Mouse (Mus musculus): Measurements from ENCODE around the gene Glmp. TPM values are rescaled to one million over a fixed set of nuclear protein-coding genes. Genes with fewer than 3 reads are reported as not detected.
"Not testable (repeated sequence)": the region's sequence is repeated elsewhere in the genome, so short reads cannot be mapped to it uniquely, and the experiment has no call there.

Gene Glmp
- total RNA-seq, 4 experiments from 2014 or later, result 74.5 to 85.8 (median 82.1) TPM

DNA sequence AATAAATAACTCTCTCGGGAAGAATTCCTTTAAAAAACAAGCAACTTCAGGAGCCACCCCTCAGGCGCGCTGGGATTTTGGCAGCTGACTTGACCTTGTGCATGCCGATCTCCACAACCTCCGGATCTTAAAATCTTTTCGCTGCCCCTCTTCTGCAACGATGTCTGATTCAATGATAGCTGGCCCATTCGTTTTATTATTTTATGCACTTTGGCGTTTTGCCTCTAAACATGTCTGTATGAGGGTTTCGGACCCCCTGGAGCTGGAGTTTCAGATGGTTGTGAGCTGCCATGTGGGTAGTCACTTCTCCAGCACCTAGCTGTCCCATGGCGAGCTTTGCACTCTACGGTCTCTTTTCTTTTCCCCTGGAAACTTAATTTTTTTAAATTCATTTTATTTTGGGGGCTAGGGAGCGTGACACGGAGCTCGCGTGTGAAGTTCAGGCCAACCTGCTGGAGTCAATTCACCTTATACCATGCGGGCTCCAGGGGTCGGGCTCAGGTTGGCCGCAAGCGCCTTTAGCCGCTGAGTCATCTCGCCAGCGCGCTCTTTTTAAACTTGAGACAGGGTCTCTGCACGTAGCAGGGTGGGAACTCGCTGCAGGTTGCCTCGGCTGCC is 10.7 kb downstream of the Glmp start:
- DNase-seq (ENCODE audit: low spot score), result peak; percentile 26

DNA sequence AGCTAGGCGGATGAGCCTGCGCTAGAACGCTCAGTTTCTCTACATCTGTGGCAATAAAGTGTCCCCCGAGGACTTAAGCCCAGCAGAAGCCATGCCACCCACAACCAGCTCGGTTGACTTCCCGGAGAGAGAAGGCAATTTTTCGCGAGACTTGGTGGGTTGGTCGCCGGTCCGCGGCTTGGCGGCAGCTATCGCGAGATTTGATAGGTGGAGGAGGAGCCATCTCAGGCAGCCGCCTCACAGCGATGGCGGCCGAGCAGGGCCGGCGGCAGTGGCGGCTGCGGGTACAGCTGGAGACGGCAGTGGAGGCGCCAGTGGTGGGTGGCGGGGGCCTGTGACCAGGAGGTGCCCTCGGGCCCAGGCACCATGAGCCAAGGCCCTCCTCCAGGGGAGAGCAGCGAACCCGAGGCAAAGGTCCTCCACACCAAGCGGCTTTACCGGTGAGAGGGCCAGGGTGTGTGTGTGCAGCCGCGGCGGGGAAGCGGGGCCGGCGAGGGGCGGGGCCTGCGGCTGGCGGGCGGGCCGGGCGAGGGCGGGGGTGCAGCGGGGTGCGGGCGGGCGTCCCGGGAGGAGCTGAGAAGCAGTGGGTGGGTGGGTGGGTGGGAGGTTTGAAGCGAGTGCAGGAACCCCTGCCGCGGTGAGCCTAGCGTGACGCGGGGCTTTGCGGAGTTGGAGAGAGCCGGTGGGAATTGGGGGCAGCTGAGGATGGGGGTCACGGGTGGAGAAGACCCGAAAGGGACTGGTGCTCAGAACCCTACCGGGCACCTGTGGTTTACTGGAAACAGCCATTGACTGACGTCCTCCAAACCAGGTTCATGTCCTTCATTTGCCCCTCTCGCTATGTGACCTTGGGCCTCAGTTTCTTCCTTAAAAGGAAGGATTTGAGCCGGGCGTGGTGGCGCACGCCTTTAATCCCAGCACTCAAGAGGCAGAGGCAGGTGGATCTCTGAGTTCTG is 11.5 kb downstream of the Glmp start, which contains the start of the genes Tmem79 and Smg5:
Gene Tmem79, minus strand, starts transcription at position 91 of the 956 bp plus-strand sequence.
Gene Smg5, plus strand, starts transcription at position 203 of the 956 bp plus-strand sequence.
- DNase-seq (ENCODE audit: low spot score), result peak; percentile 96

DNA sequence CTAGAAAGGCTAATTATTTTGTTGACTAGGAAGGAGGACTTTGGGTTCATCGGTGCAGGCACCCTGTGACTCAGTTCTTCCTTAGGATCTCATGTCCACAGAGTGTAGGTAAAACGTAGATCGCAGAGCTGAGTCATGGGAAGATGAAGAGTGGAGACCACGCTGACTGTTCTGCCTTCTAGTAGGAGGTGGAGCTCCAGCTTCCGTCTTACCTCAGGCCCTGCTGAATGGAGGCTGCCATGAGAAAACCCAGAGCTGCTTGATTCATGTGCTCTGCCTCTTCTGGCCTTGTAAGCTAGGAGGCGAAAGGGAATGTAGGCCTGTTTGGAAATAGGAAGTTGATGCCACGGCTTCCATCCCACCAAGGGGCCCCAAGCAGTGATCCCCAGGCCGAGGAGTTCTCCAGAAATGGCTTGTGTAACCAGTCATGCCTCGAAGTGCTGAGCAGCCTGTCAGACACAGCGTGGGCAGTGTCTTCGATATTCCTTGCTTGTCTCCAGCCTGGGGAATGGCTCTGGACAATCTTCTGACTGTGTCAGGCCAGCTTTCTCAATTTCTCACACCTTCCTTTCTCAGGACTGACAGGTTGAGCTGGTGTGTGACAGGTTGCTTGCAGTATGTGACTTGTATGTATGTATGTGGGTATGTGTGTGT is 12.7 kb downstream of the Glmp start:
- DNase-seq (ENCODE audit: low spot score), result no peak

DNA sequence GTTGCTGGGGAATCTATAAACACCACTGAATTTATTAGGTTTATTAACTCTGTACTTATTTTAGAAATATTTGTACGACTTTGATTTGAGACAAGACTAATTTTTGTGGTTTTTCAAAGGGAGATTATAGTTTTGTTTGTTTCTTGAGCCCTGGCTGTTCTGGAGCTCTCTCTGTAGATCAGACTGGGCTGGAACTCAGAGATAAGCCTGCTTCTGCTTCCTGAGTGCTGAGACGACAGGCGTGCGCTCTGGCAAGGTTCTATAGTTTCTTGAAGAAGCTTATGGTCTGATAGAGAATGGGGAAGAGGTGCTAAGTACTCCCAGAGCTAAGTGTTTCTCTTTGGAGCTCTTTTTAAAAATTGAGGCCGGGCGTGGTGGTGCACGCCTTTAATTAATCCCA is 13.5 kb downstream of the Glmp start:
- DNase-seq (ENCODE audit: low spot score), result no peak

DNA sequence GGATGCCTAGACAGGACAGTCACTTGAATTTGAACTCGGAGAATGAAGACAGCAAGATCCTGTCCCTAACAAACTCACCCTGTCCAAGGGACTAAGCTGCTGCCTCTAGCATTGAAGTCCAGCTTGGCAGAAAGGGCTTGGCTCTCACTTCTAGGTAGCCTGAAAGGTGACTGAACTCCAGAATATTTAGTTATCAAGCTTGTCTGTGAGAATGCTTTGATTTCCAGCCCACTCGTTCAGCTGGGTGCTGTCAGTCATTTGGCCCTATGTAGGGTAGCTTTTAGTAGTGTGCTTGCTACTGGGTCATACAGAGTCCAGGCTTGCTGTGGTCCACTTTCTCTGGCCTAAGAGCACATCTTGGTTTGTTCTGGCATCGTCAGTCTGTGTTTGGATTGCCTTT is 14.2 kb downstream of the Glmp start:
- no peak for DNase-seq (ENCODE audit: low spot score)

DNA sequence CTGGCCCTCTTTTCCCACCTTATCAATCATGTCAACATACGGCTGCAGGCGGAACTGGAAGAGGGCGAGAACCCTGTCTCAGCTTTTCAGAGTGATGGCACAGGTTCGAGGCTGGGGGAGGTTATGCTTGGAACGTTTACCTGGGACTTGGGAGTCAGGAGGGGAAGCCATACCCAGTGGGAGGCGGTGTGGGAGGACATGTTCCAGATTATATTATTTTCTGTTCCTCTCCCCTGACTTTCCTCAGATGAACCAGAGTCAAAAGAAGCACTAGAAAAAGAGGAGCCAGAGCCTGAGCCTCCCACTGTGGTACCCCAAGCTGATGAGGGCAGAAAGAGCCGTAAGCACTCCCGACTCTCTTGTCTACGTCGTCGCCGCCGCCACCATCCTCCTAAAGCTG is 25.9 kb downstream of the Glmp start:
- DNase-seq (ENCODE audit: low spot score), result no peak

DNA sequence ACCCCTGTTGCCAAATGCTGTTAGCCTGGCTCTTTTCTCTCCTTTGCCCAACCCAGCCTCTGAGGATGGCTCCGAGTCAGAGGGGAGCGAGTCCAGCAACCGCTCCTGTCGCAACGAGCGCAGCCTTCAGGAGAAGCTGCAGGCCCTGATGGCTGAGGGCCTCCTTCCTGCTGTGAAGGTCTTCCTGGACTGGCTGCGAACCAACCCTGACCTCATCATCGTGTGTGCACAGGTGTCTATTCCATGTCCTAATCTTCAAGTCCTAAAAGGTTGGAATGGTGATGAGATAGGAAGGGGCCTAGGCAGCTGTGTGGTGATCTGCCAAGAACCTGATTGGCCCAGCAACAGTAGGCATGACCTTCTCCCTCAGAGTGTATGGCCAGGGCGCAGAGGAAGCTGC is 28.1 kb downstream of the Glmp start:
- no peak for DNase-seq (ENCODE audit: low spot score)

DNA sequence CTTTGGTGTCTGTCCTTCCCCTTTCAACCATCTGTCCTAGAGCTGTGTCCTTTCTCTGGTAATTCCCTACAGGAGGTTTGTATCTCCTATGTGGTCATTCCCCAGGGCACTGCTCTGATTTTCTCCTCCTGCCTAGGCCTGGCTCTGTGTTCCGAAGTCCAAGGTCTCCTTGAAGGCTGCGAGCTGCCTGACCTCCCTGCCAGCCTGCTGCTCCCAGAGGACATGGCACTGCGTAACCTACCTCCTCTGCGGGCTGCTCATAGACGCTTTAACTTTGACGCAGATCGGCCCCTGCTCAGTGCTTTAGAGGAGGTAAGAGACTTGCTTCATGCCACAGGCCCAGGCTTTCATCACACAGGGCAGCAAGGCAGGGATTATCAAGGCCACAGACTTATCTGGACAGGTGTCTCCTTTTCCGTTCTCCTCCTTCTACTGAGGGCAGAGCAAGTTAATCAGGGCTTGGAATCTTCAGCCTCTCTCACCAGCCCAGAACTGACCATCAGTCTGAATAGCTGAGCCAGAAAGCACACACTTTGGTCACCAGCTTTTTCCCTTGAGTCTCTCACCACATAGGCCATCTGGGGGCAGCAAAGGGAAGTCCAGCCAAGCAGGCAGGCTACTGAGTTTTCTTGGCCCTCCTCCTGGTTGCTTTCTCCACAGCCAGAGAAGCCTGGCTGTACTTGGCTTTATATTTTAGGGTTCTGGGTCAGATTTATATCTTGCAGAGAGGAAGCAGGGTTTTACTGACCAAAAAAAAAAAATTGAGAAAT is 29.8 kb downstream of the Glmp start:
- no peak for DNase-seq (ENCODE audit: low spot score)

DNA sequence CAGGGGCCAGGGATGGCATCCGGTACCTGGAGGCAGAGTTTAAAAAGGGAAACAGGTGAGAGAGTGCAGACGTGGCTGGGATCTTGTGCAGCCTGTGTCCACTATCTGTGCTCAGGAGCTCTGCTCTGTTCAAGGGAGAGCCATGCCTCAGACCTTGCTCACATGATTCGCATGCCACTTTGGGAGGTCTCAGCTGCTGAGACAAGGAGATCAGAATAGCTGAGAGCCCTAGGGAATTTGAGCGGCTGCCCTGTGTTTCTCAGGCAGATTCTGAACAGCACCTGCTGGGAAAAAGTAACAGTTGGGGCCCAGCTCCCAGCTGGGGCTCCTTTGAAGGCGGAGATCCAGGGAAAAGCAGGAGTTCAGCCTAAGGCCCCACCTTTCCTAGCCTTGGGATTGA is 34.8 kb downstream of the Glmp start:
- no peak for DNase-seq (ENCODE audit: low spot score)

DNA sequence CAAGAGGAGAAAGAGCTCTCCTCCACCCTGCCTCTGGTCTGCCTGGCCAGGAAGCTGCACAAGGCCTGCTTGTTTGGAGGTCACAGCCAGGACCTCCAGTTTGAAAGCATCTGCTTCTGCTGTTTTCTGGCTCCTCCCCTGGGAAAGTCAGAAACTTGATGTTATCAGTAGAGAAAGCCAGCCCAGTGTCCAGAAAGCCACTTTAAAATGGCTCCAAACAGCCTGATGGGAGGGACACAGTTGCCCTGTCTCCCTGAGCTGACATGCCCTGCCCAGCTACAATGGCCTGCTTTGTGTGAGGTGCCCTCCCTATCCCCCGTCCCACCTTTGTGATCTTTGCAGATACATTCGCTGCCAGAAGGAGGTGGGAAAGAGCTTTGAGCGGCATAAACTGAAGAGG is 35.2 kb downstream of the Glmp start:
- no peak for DNase-seq (ENCODE audit: low spot score)

DNA sequence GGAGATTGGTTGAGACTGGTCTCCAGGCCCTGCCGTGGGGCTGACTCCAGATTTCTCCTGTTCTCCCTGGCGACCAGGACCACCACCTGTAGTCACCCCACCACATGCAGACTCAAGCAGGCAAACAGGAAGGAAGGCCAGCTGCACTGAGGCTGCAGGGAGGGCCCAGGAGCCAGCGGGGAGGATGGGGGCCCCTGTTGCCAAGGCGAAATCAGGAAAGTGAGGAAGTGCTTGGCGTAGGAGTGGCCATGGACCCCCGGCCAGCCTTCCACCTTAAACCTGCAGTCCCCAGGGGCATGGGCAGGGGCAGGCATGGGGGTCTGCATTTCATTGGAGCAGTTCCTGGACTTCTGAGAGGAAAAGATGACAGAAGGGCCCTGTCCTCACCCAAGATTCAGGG is 36.3 kb downstream of the Glmp start:
- DNase-seq (ENCODE audit: low spot score), result no peak

DNA sequence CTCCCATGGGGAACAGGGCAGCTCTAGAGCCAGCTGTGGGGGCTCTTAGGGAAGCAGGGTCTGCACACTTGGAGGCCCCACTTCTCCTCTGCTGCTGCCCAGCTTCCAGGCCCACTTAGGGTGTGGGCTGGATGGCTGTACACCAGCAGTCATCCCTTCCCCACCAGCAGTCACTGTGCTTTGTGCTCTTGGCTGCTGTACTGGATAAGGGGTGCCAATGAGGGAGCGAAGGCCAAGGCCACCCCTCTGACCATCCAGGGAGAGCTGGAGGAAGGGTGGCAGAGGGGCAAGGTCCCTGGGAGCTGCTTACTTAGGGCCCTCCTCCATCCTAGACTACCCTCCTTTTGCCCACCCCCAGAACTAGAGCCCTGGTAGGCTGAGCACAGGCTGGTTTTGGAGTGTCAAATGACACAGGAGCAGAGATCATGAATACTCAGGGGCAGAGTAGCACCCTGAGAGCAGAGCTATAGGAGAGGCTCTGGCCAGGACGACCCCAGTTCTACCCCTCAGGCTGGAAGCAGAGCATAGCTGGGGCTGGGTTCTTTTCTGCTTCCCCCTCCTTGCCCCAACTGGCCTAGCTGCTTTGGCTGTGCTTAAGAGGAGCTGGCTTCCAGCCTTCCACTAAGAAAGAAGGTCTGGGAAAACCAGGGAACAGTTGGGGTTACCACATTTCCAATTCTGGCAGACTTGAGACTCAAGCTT is 36.9 kb downstream of the Glmp start:
- no peak for DNase-seq (ENCODE audit: low spot score)

DNA sequence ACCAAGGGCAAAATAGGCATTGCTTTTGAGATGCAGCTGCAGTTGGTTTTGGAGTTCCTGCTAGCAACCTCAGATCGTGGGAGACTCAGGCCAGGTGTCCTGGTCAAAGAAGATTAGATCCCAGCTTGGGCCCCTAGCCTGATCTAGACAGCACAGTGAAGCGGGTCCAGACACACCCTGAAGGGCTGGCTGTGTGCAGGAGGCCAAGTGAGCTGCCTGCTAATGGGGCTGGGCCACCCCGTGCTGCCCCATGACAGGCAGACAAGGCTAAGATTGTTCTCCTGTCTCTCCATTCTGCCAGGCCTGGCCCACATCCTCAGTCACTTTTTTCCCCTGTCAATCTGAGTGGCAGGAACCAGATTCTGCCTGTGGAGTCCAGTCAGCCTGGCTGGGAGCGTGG is 38.9 kb downstream of the Glmp start:
- DNase-seq (ENCODE audit: low spot score), result no peak

DNA sequence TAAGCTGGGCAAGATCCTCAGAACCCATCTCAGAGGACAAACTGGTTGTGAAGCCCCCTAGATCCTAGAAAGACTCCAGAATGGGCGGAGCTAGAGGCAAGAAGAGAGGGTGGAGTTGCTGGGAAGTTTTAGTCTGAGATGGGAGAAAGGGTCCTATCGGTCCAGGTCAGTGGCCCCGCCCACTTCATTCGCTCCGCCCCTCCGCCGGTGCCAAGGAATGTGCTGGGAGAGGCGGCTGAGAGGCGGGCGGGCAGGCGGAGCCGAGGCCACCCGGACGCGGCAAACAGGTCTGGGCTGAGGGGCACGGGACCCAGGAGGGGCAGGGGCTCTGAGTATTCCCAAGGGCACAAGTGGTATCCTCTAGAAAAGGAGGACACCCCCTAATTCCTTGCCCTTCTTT is 39.5 kb downstream of the Glmp start, which contains the start of gene Paqr6:
Gene Paqr6, plus strand, starts transcription at position 248 of the 400 bp plus-strand sequence.
- DNase-seq (ENCODE audit: low spot score), result peak; percentile 30

DNA sequence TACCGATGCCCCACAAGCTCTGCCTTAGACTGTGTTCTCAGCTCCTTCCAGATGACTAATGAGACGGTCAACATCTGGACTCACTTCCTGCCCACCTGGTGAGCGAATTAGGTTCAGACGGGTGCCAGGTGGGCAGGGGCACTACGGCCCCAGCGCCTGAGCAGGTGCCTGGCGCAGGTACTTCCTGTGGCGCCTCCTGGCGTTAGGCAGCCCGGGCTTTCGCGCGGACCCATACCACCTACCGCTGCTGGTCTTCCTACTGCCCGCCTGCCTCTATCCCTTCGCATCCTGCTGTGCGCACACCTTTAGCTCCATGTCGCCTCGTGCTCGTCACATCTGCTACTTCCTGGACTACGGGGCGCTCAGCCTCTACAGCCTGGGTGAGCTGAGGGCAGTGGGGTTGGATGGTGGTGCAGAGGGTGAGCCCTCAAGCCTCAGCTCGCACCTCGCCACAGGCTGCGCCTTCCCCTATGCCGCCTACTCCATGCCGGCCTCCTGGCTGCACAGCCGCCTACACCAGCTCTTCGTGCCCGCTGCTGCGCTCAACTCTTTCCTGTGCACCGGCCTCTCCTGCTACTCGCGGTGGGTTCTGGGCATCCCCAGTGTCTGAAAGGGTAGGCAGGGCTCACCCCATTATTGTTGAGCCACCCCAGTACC is 41.0 kb downstream of the Glmp start:
- DNase-seq (ENCODE audit: low spot score), result no peak

DNA sequence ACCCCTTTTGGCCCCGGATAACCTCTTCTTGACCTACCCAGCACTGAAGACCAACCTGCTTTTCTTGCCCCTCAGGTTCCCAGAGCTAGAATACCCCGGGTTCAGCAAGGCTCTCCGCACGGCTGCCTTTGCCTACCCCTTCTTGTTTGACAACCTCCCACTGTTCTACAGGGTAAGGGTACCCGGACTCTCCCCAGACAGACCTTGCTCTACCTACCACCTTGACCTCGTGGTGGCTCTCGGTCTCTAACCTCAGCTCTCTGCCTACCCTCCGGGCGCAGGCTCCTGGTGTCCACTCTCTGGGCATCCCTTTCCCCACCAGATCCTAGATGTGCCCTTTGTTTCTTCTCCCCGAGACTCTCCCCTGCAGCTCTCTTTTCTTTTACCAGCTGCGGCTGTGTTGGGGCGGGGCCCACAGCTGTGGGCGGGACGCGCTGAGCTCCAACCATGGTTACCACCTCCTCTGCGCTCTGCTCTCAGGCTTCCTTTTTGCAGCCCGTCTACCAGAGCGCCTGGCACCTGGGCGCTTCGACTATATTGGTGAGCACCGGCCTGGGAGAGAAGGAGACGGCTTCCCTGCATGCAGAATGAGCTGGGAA is 42.1 kb downstream of the Glmp start:
- not testable (repeated sequence) for DNase-seq (ENCODE audit: low spot score)

DNA sequence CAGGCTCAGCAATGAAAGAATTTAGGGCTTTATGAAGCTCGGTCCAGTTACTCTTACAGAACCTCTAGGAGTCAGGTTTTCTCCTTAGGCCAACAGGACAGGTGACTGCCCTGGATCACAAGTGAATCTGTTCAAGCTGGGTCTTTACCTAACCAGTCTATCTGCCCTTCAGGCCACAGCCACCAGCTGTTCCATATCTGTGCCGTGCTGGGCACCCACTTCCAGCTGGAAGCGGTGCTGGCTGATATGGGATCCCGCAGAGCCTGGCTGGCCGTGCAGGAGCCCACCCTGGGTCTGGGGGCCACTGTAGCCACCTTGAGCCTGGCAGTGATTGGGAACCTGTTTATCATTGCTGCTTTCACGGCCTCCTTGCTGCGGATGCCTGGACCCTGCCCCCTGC is 42.7 kb downstream of the Glmp start:
- not testable (repeated sequence) for DNase-seq (ENCODE audit: low spot score)

DNA sequence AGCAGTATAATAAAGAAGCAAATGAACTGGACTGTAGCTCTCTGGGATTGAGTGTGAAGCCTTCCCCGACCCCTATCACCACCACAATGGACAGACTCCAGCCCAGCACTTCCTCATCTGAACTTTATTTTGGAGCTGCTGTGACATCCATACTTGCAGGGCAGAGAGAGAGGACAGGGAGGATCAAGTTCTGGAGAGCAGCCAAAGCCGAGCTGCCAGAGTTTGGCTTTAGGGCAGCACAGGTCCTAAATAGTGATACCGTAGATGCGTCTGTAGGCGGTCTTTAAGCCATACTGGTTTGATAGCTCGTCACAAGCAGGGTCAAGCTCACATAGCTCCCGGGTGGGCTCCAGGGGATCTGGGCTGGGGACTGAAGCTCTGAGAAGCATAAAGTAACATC is 43.7 kb downstream of the Glmp start:
- not testable (repeated sequence) for DNase-seq (ENCODE audit: low spot score)

DNA sequence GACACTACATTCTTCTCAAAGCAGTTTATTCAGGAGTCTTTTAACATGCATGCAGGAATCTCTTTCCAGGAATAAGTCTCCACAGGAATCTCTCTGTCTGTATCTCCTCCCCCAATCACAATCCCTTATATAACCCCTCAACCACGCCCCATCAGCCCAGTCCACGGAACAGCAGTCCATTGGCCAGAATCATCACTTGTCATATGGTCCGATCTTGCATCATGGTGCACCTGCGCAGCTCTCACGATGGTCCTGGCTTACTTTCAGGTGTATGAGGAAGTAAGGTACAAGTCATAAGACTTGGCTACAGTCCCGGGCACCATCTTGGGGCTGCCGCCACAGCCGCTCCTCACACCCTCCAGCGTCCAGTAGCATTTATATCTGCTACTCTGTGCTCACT is 47.8 kb downstream of the Glmp start, which contains the start of gene Bglap3:
Gene Bglap3, minus strand, starts transcription at position 101 of the 400 bp plus-strand sequence.
- DNase-seq (ENCODE audit: low spot score), result not testable (repeated sequence)
